Mouse (Mus musculus): ENCODE results near the gene Dync1i1. TPM values are rescaled to one million over a fixed set of nuclear protein-coding genes. Genes with fewer than 3 reads are reported as not detected.
A peak's percentile ranks its signal among the peaks of the same experiment; 100 is the strongest.

Dync1i1 gene
- polyA plus RNA-seq, 1 experiment from 2014 or later, result 0.26 TPM

GRCm38 (mm10) chr6:5967545-5967944, 242.1 kb downstream of the Dync1i1 start:
- Histone ChIP-seq H3K9ac (ENCODE audit: low read depth, low read length) (no peak overlapping the region), H3K9me3 (ENCODE audit: control insufficient read depth, low read length) (no peaks in the 10 kb centered on the region), H3K4me3 (ENCODE audit: low read length) (no peak overlapping the region), H3K27ac (ENCODE audit: low read length) (no peak overlapping the region), H3K4me1 (ENCODE audit: control insufficient read depth, insufficient read depth, low read length) (no peaks in the 10 kb centered on the region), H3K27me3 (replicated peaks; ENCODE audit: control insufficient read depth, insufficient read depth, low read length) (no peaks in the 10 kb centered on the region), H3K4me2 (ENCODE audit: low read depth, low read length) (no peak overlapping the region), H3K36me3 (ENCODE audit: control insufficient read depth, insufficient read depth, low read length) (no peaks in the 10 kb centered on the region)
- ATAC-seq, result no peak
- 62% methylated on average over 4 of the region's 4 CpGs for WGBS

GRCm38 (mm10) chr6:5969613-5970012, 244.2 kb downstream of the Dync1i1 start:
- Histone ChIP-seq H3K9me3 (ENCODE audit: control insufficient read depth, low read length) (no peaks in the 10 kb centered on the region), H3K4me3 (ENCODE audit: low read length) (no peak overlapping the region), H3K4me1 (ENCODE audit: control insufficient read depth, insufficient read depth, low read length) (no peaks in the 10 kb centered on the region), H3K9ac (ENCODE audit: low read depth, low read length) (no peak overlapping the region), H3K36me3 (ENCODE audit: control insufficient read depth, insufficient read depth, low read length) (no peaks in the 10 kb centered on the region), H3K4me2 (ENCODE audit: low read depth, low read length) (no peak overlapping the region), H3K27me3 (replicated peaks; ENCODE audit: control insufficient read depth, insufficient read depth, low read length) (no peaks in the 10 kb centered on the region), H3K27ac (ENCODE audit: low read length) (no peak overlapping the region)
- no peak for ATAC-seq
- 92% methylated on average over 8 of the region's 8 CpGs for WGBS

- Histone ChIP-seq H3K4me1 (ENCODE audit: control insufficient read depth, insufficient read depth, low read length) (no peaks in the 10 kb centered on the region), H3K9me3 (ENCODE audit: control insufficient read depth, low read length) (no peaks in the 10 kb centered on the region), H3K9ac (ENCODE audit: low read depth, low read length) (no peak overlapping the region), H3K27ac (ENCODE audit: low read length) (no peak overlapping the region), H3K27me3 (replicated peaks; ENCODE audit: control insufficient read depth, insufficient read depth, low read length) (no peaks in the 10 kb centered on the region), H3K36me3 (ENCODE audit: control insufficient read depth, insufficient read depth, low read length) (no peaks in the 10 kb centered on the region), H3K4me2 (ENCODE audit: low read depth, low read length) (no peak overlapping the region), H3K4me3 (ENCODE audit: low read length) (no peak overlapping the region)
- WGBS, result 34% methylated on average over 4 of the region's 4 CpGs
- ATAC-seq, result no peak
Observed at GRCm38 (mm10) chr6:5976241-5976640, 250.8 kb downstream of the Dync1i1 start.

GRCm38 (mm10) chr6:5977238-5977920, 251.9 kb downstream of the Dync1i1 start:
- Histone ChIP-seq H3K27me3 (replicated peaks; ENCODE audit: control insufficient read depth, insufficient read depth, low read length) (no peaks in the 10 kb centered on the region), H3K9me3 (ENCODE audit: control insufficient read depth, low read length) (no peaks in the 10 kb centered on the region), H3K4me3 (ENCODE audit: low read length) (no peak overlapping the region), H3K36me3 (ENCODE audit: control insufficient read depth, insufficient read depth, low read length) (no peaks in the 10 kb centered on the region), H3K4me2 (ENCODE audit: low read depth, low read length) (no peak overlapping the region), H3K27ac (ENCODE audit: low read length) (0 out of 2 replicates have a peak overlapping the region, but pooled peaks have one; percentile 33), H3K9ac (ENCODE audit: low read depth, low read length) (no peak overlapping the region), H3K4me1 (ENCODE audit: control insufficient read depth, insufficient read depth, low read length) (no peaks in the 10 kb centered on the region)
- no peak for ATAC-seq
- 44% methylated on average over 15 of the region's 15 CpGs for WGBS

GRCm38 (mm10) chr6:5991243-5991642, 265.8 kb downstream of the Dync1i1 start:
- 72% methylated on average over 6 of the region's 6 CpGs for WGBS
- Histone ChIP-seq H3K9ac (ENCODE audit: low read depth, low read length) (no peak overlapping the region), H3K36me3 (ENCODE audit: control insufficient read depth, insufficient read depth, low read length) (no peaks in the 10 kb centered on the region), H3K27me3 (replicated peaks; ENCODE audit: control insufficient read depth, insufficient read depth, low read length) (no peaks in the 10 kb centered on the region), H3K4me3 (ENCODE audit: low read length) (no peak overlapping the region), H3K4me1 (ENCODE audit: control insufficient read depth, insufficient read depth, low read length) (peaks cover 8% of the 10 kb centered on the region), H3K9me3 (ENCODE audit: control insufficient read depth, low read length) (no peaks in the 10 kb centered on the region), H3K4me2 (ENCODE audit: low read depth, low read length) (no peak overlapping the region), H3K27ac (ENCODE audit: low read length) (no peak overlapping the region)
- no peak for ATAC-seq

- Histone ChIP-seq H3K4me2 (ENCODE audit: low read depth, low read length) (no peak overlapping the region; the same call in 1 of the 2 replicates), H3K4me1 (ENCODE audit: control insufficient read depth, insufficient read depth, low read length) (peaks cover 8% of the 10 kb centered on the region), H3K9ac (ENCODE audit: low read depth, low read length) (no peak overlapping the region), H3K27ac (ENCODE audit: low read length) (no peak overlapping the region), H3K27me3 (replicated peaks; ENCODE audit: control insufficient read depth, insufficient read depth, low read length) (no peaks in the 10 kb centered on the region), H3K4me3 (ENCODE audit: low read length) (0 out of 2 replicates have a peak overlapping the region, but pooled peaks have one; percentile 1), H3K36me3 (ENCODE audit: control insufficient read depth, insufficient read depth, low read length) (no peaks in the 10 kb centered on the region), H3K9me3 (ENCODE audit: control insufficient read depth, low read length) (no peaks in the 10 kb centered on the region)
- WGBS, result 52% methylated on average over 25 of the region's 25 CpGs
- ATAC-seq, result peak; percentile 81
Observed at GRCm38 (mm10) chr6:5991817-5992755, 266.6 kb downstream of the Dync1i1 start.

- Histone ChIP-seq H3K4me1 (ENCODE audit: control insufficient read depth, insufficient read depth, low read length) (peaks cover 8% of the 10 kb centered on the region), H3K9me3 (ENCODE audit: control insufficient read depth, low read length) (no peaks in the 10 kb centered on the region), H3K36me3 (ENCODE audit: control insufficient read depth, insufficient read depth, low read length) (no peaks in the 10 kb centered on the region), H3K27ac (ENCODE audit: low read length) (no peak overlapping the region), H3K9ac (ENCODE audit: low read depth, low read length) (no peak overlapping the region), H3K4me3 (ENCODE audit: low read length) (no peak overlapping the region), H3K27me3 (replicated peaks; ENCODE audit: control insufficient read depth, insufficient read depth, low read length) (no peaks in the 10 kb centered on the region), H3K4me2 (ENCODE audit: low read depth, low read length) (no peak overlapping the region)
- peak; percentile 44; the same call in 1 of the 2 replicates for ATAC-seq
- 48% methylated on average over 7 of the region's 7 CpGs for WGBS
Observed at GRCm38 (mm10) chr6:5993056-5993455, 267.6 kb downstream of the Dync1i1 start.

GRCm38 (mm10) chr6:5997535-5997934, 272.1 kb downstream of the Dync1i1 start:
- H3K9ac ChIP-seq (ENCODE audit: low read depth, low read length), result no peak overlapping the region
- H3K4me2 ChIP-seq (ENCODE audit: low read depth, low read length), result no peak overlapping the region
- ATAC-seq, result no peak
- no peaks in the 10 kb centered on the region for H3K36me3 ChIP-seq (ENCODE audit: control insufficient read depth, insufficient read depth, low read length)
- no peaks in the 10 kb centered on the region for H3K9me3 ChIP-seq (ENCODE audit: control insufficient read depth, low read length)
- no peaks in the 10 kb centered on the region for H3K4me1 ChIP-seq (ENCODE audit: control insufficient read depth, insufficient read depth, low read length)
- WGBS, result 60% methylated on average over 6 of the region's 6 CpGs
- H3K27ac ChIP-seq (ENCODE audit: low read length), result no peak overlapping the region
- no peak overlapping the region for H3K4me3 ChIP-seq (ENCODE audit: low read length)
- no peaks in the 10 kb centered on the region for H3K27me3 ChIP-seq (replicated peaks; ENCODE audit: control insufficient read depth, insufficient read depth, low read length)

GRCm38 (mm10) chr6:6002061-6002460, 276.6 kb downstream of the Dync1i1 start:
- Histone ChIP-seq H3K36me3 (ENCODE audit: control insufficient read depth, insufficient read depth, low read length) (no peaks in the 10 kb centered on the region), H3K9ac (ENCODE audit: low read depth, low read length) (no peak overlapping the region), H3K9me3 (ENCODE audit: control insufficient read depth, low read length) (no peaks in the 10 kb centered on the region), H3K27me3 (replicated peaks; ENCODE audit: control insufficient read depth, insufficient read depth, low read length) (no peaks in the 10 kb centered on the region), H3K4me2 (ENCODE audit: low read depth, low read length) (no peak overlapping the region), H3K4me3 (ENCODE audit: low read length) (no peak overlapping the region), H3K27ac (ENCODE audit: low read length) (no peak overlapping the region), H3K4me1 (ENCODE audit: control insufficient read depth, insufficient read depth, low read length) (no peaks in the 10 kb centered on the region)
- no peak for ATAC-seq
- WGBS, result 87% methylated on average over 3 of the region's 3 CpGs
